Mouse (Mus musculus) brain, adult 2 months (tissue): Measurements from ENCODE around the gene Tsen2.

Experiments used
- DNase-seq: peaks from one replicate; pipeline ENCODE4 v3.0.0; 2011; ENCODE audit warnings: low read depth, low spot score

Tsen2 gene

GRCm38 (mm10) chr6:115541676-115542275 is 2.7 kb upstream of the Tsen2 start:
- DNase-seq, result no peak

- no peak for DNase-seq
These were observed 2.1 kb upstream of the Tsen2 start for GRCm38 (mm10) chr6:115542341-115542740.

GRCm38 (mm10) chr6:115546276-115546675 is 1.8 kb downstream of the Tsen2 start:
- DNase-seq, result peak; percentile 47

- peak; percentile 65 for DNase-seq
These were observed 11.0 kb downstream of the Tsen2 start for GRCm38 (mm10) chr6:115555485-115555884.

GRCm38 (mm10) chr6:115558176-115558575 is 13.7 kb downstream of the Tsen2 start:
- no peak for DNase-seq

- DNase-seq, result no peak
These were observed 15.5 kb downstream of the Tsen2 start for GRCm38 (mm10) chr6:115559651-115560632.

GRCm38 (mm10) chr6:115565479-115566045 is 21.1 kb downstream of the Tsen2 start:
- DNase-seq, result no peak

- peak; percentile 51 for DNase-seq
These were observed 29.7 kb downstream of the Tsen2 start for GRCm38 (mm10) chr6:115574171-115574570.

- DNase-seq, result peak; percentile 14
These were observed 32.9 kb downstream of the Tsen2 start for GRCm38 (mm10) chr6:115577407-115577806.

GRCm38 (mm10) chr6:115577941-115578340 is 33.5 kb downstream of the Tsen2 start:
- DNase-seq, result no peak

- DNase-seq, result no peak
These were observed 36.3 kb downstream of the Tsen2 start for GRCm38 (mm10) chr6:115580810-115581209.

- no peak for DNase-seq
These were observed 38.1 kb downstream of the Tsen2 start for GRCm38 (mm10) chr6:115582328-115583115.

GRCm38 (mm10) chr6:115583430-115584125 is 39.1 kb downstream of the Tsen2 start:
- no peak for DNase-seq

- no peak for DNase-seq
These were observed 39.7 kb downstream of the Tsen2 start for GRCm38 (mm10) chr6:115584176-115584575.

- DNase-seq, result no peak
These were observed 41.9 kb downstream of the Tsen2 start for GRCm38 (mm10) chr6:115586321-115586720.

- DNase-seq, result no peak
These were observed 47.4 kb downstream of the Tsen2 start for GRCm38 (mm10) chr6:115591692-115592359.

- no peak for DNase-seq
These were observed 48.0 kb downstream of the Tsen2 start, which contains the start of gene Mkrn2os for GRCm38 (mm10) chr6:115592458-115592857. Gene Mkrn2os, minus strand, starts transcription at chr6:115592576.

GRCm38 (mm10) chr6:115593252-115593651 is 48.8 kb downstream of the Tsen2 start:
- no peak for DNase-seq

GRCm38 (mm10) chr6:115594463-115594862 is 50.0 kb downstream of the Tsen2 start:
- DNase-seq, result no peak

GRCm38 (mm10) chr6:115595667-115596066 is 51.2 kb downstream of the Tsen2 start:
- no peak for DNase-seq
